Mouse (Mus musculus): Measurements from ENCODE around the gene Rpl15. TPM values are rescaled to one million over a fixed set of nuclear protein-coding genes. Genes with fewer than 3 reads are reported as not detected.

Rpl15 gene
- polyA plus RNA-seq (2015; fragmentation: Nextera tagmentation; extraction: Ambion mirVana) = 195 and 231 TPM in 2 replicates

DNA sequence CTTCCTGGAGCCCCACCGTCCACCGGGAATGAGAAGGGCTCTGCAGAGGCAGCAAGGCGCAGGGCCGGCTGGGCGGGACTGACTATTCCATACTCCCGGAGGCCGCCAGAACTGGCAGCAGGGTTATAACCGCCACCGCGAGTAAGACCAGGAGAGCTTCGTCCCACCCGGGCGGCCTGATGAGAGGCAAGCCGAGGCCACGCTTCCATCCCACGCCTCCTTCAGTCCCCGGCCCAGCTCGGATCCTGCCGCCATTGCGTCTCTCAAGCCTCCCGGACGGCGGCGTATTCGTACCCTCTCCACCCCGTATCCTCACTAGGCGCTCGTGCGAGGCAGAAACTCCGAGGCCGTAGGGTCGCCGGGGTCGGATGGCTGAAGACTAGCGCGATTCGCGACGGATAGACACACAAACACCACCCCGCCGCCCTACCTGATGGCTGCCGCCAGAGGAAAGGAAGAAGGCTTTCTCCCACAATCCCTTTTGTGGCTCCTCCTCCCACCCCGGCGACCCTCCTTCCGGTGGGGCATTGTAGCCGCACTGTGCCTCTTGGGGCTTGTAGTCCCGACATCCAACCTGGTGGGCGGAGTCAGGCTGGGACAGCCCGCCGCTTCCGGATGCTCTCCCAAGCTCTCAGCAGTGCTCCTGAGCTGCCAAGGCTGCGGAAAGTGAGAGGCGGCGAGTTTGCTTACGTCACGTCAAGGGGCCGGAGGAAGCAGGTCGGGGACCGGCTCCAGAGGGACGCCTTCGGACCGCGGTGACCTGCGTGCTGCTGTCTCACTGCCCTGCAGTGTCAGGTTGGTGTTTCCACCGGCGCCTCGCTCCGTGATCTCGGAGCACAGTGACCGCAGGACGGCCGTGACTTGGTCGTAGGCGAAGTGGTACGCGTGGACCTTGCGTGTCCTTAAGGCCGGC is at the start of gene Rpl15, which contains the start of gene Nkiras1:
TSS of gene Rpl15 (minus strand) at position 863 of the 913 bp plus-strand sequence.
TSS of gene Nkiras1 (plus strand) at position 608 of the 913 bp plus-strand sequence.
- Histone ChIP-seq H3K4me1 (replicated peaks) (peaks cover 17% of the 10 kb centered on the region), H3K4me2 (peak within 1 kb of the TSS; percentile 90), H3K27ac (replicated peaks) (peak within 1 kb of the TSS; percentile 87), H3K9me3 (replicated peaks) (no peaks in the 10 kb centered on the region), H3K9ac (peak within 1 kb of the TSS; percentile 87), H3K36me3 (replicated peaks) (peaks cover 23% of the 10 kb centered on the region), H3K4me3 (replicated peaks) (peak within 1 kb of the TSS; percentile 85), H3K27me3 (no peaks in the 10 kb centered on the region)
- under 1% methylated on average over 78 of the region's 78 CpGs for WGBS (ENCODE audit: insufficient replicate concordance)
- peak; percentile 100 for ATAC-seq (ENCODE audit: insufficient read depth)

DNA sequence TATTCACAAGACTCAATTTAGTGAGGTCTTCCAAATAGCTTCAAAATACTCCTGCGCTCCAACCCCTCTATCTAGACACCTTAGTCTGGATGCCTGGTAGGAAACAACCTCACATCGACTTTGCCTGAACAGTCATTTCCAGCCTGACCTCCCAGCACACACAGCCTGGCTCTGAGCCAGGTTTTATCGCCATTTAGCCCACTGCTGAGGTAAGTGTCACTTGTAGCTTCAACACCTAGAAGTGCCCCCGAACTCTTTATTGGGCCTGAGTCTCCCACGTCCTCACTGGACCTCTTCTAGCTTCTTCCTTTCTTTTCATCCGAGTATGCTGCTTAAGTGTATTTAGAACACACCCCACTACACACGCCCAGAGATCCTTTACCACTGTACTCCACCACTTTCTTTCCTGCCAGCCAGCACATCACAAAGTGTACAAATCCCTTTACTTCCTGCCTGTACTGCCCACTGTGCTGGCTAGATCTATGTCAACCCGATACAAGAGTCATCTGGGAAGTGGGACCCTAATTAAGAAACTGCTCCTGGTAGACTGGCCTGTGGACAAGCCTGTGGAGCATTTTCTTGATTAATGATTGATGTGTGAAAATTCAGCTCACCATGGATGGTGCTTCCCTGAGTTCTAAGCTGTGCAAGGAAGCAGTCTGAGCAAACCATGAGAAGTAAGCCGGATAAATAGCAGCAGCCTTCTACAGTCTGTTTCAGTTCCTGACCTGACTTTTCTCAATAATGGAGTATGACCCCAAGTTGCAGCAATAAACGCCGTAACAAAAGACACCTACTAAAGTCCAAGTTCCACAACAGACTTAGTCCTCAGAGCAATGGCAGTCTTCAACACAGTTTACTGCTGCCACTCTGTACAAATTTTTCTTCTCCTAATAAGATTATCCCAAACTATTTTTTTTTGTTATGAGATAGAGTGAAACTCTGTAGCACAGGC is 46.5 kb upstream of the Rpl15 start:
- Histone ChIP-seq H3K4me3 (replicated peaks) (no peak overlapping the region), H3K27me3 (no peaks in the 10 kb centered on the region), H3K36me3 (replicated peaks) (peaks cover 6% of the 10 kb centered on the region; the same call in 1 of the 2 replicates), H3K4me1 (replicated peaks) (0 out of 2 replicates have a peak, but pooled peaks cover 3% of the 10 kb centered on the region), H3K9me3 (replicated peaks) (no peaks in the 10 kb centered on the region), H3K4me2 (no peak overlapping the region), H3K9ac (no peak overlapping the region), H3K27ac (replicated peaks) (no peak overlapping the region)
- WGBS (ENCODE audit: insufficient replicate concordance) = 58% methylated on average over 11 of the region's 11 CpGs
- ATAC-seq (ENCODE audit: insufficient read depth) = no peak

DNA sequence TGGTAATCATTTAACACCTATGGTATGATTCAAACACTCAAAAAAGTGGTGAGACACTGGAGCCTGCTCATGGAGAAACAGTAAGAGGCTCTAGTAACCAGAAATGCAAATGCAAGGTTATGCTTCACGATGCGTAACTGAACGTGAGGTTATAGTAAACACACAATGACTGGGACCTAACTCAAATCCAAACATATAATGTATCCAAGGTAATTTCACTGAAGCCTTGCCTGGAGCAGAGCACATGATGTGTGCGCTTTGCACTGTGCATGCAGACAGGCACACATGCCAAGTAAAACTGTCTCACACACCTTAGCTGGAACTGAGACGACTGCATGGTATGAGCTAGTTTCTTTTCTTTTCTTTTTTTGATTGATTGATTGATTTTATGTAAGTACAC is 33.0 kb upstream of the Rpl15 start:
- 86% methylated on average over 5 of the region's 5 CpGs for WGBS (ENCODE audit: insufficient replicate concordance)
- H3K27ac ChIP-seq (replicated peaks) = no peak overlapping the region
- H3K4me3 ChIP-seq (replicated peaks) = no peak overlapping the region
- H3K9ac ChIP-seq = no peak overlapping the region
- H3K36me3 ChIP-seq (replicated peaks) = no peaks in the 10 kb centered on the region; the same call in 1 of the 2 replicates
- no peaks in the 10 kb centered on the region for H3K9me3 ChIP-seq (replicated peaks)
- no peak overlapping the region for H3K4me2 ChIP-seq
- no peaks in the 10 kb centered on the region for H3K27me3 ChIP-seq
- ATAC-seq (ENCODE audit: insufficient read depth) = no peak
- H3K4me1 ChIP-seq (replicated peaks) = no peaks in the 10 kb centered on the region

DNA sequence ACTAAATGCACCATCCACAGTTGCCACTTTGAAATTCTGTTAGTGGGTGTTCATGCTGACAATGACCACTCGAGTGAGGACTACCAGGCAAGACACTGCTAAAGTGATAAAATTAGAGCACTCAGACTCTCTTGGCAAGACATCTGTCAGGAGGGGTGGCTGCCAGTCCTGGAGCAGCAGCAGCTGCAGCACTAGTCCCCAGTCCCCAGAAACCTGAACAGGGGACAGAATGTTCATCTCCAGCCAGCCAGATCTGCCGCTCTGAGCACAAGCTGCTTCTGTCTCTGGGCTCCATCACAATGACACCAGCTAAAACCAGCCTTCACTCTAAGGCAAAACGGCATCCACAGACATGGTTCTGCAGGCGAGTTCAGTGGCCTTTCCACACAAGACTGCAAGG is 32.1 kb upstream of the Rpl15 start:
- Histone ChIP-seq H3K9ac (no peak overlapping the region), H3K27me3 (no peaks in the 10 kb centered on the region), H3K4me2 (no peak overlapping the region), H3K4me3 (replicated peaks) (no peak overlapping the region), H3K4me1 (replicated peaks) (no peaks in the 10 kb centered on the region), H3K9me3 (replicated peaks) (no peaks in the 10 kb centered on the region), H3K36me3 (replicated peaks) (no peaks in the 10 kb centered on the region; the same call in 1 of the 2 replicates), H3K27ac (replicated peaks) (no peak overlapping the region)
- no peak for ATAC-seq (ENCODE audit: insufficient read depth)
- 56% methylated on average over 4 of the region's 4 CpGs for WGBS (ENCODE audit: insufficient replicate concordance)

DNA sequence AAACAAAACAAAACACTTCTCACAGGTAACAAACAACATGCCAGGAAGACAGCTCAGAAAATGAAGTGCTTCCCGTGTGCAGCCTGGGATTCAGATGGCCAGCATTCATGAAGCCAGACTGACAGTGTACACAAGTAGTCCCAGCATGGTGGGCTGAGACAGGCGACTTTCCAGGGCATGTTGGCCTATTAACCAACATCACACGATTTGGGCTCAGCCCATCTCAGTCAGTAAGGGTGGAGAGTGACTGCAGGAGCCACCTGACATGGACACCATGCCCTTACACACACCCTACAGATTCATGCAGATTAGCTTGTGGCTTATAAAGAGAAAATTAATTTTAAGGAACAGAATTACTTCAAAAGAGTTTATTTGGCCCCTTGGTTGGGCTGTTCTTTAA is 31.6 kb upstream of the Rpl15 start:
- H3K27me3 ChIP-seq = no peaks in the 10 kb centered on the region
- no peaks in the 10 kb centered on the region for H3K4me1 ChIP-seq (replicated peaks)
- WGBS (ENCODE audit: insufficient replicate concordance) = 42% methylated on average over 3 of the region's 3 CpGs
- H3K27ac ChIP-seq (replicated peaks) = no peak overlapping the region
- ATAC-seq (ENCODE audit: insufficient read depth) = no peak
- no peaks in the 10 kb centered on the region; the same call in 1 of the 2 replicates for H3K36me3 ChIP-seq (replicated peaks)
- H3K9me3 ChIP-seq (replicated peaks) = no peaks in the 10 kb centered on the region
- no peak overlapping the region for H3K4me2 ChIP-seq
- no peak overlapping the region for H3K4me3 ChIP-seq (replicated peaks)
- no peak overlapping the region for H3K9ac ChIP-seq

DNA sequence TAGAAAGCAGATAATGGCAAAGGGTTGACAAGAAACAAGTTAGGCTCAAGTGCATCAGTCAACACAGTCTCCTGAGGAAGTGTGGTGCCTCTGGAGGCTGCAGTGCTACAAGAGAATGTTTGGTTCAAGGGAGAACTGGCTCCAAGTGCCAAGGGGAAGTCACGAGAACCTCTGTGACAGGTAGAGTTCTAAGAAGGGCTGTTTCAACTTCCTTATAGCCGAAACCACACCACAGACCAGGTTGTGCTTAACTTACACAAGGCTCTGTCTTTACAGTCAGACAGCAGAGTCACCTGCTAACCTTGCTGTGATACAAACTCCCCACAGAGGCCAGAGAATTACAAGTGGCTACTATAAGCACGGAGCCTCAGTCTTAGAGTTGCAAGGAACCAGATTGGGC is 30.4 kb upstream of the Rpl15 start:
- Histone ChIP-seq H3K27me3 (no peaks in the 10 kb centered on the region), H3K4me3 (replicated peaks) (no peak overlapping the region), H3K27ac (replicated peaks) (no peak overlapping the region), H3K4me1 (replicated peaks) (no peaks in the 10 kb centered on the region), H3K9me3 (replicated peaks) (no peaks in the 10 kb centered on the region), H3K4me2 (no peak overlapping the region), H3K9ac (no peak overlapping the region), H3K36me3 (replicated peaks) (no peaks in the 10 kb centered on the region; the same call in 1 of the 2 replicates)
- ATAC-seq (ENCODE audit: insufficient read depth) = no peak
- WGBS (ENCODE audit: insufficient replicate concordance) = 31% methylated on average over 3 of the region's 3 CpGs

DNA sequence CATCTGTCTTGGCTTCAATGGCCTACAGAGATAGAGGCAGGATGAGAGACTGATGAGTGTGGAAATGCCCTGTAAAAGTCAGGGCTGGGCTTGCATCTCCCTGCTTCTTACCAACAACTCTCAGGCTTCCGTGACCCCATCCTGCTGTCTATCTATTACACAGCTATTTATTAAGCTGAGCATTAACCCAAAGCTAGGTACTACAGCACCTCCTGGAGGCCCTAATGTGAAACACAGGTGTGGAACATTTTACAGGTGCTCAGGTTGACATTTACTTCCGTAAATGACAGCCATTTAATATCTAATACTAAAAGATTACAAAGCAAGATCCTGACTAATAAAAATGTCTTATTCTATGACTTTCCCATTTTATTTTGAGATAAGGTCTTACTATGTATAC is 29.5 kb upstream of the Rpl15 start:
- H3K9ac ChIP-seq = no peak overlapping the region
- H3K9me3 ChIP-seq (replicated peaks) = no peaks in the 10 kb centered on the region
- H3K27ac ChIP-seq (replicated peaks) = no peak overlapping the region
- no peak for ATAC-seq (ENCODE audit: insufficient read depth)
- H3K4me2 ChIP-seq = no peak overlapping the region
- H3K36me3 ChIP-seq (replicated peaks) = no peaks in the 10 kb centered on the region; the same call in 1 of the 2 replicates
- no peak overlapping the region for H3K4me3 ChIP-seq (replicated peaks)
- H3K27me3 ChIP-seq = no peaks in the 10 kb centered on the region
- H3K4me1 ChIP-seq (replicated peaks) = no peaks in the 10 kb centered on the region
- 81% methylated on average over 2 of the region's 2 CpGs for WGBS (ENCODE audit: insufficient replicate concordance)

DNA sequence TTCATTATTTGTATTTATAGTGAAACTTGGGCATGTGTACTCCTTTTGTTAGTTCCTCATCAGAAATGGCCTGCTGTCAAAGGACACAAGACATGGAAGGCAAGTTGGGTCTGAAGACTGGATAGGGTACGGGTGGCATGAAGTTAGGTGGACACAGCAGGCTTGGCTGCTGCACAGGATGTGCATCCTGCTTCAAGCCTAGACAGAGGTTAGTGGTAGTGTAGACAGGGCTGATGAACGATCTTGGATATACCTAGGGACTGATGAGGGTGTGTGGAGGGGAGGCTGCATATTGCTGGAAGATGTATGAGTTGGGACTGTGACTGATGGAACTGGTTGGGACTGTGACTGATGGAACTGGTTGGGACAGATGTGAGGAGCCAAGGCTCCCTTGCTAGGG is 27.7 kb upstream of the Rpl15 start:
- H3K4me2 ChIP-seq = no peak overlapping the region
- WGBS (ENCODE audit: insufficient replicate concordance) = 67% methylated on average over 2 of the region's 2 CpGs
- H3K27me3 ChIP-seq = no peaks in the 10 kb centered on the region
- H3K9ac ChIP-seq = no peak overlapping the region
- H3K4me1 ChIP-seq (replicated peaks) = no peaks in the 10 kb centered on the region
- no peak overlapping the region for H3K27ac ChIP-seq (replicated peaks)
- ATAC-seq (ENCODE audit: insufficient read depth) = no peak
- no peaks in the 10 kb centered on the region for H3K9me3 ChIP-seq (replicated peaks)
- H3K4me3 ChIP-seq (replicated peaks) = no peak overlapping the region
- H3K36me3 ChIP-seq (replicated peaks) = no peaks in the 10 kb centered on the region

DNA sequence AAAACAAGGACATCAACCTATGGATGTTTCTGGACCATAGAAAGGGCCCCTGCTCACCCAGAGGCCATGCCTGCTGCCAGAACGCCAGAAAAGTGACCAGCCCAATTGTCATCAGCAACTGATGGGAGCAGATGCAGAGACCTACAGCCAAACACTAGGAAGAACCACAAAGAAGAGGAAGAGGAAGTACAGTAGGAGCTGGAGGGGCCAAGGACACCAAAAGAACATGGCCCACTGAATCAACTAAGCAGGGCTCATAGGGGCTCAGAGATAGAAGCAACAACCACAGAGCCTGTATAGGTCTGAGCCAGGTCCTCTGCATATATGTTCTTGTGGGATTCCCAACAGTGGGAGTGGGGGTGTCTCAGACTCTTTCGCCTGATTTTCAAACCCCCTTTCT is 26.2 kb upstream of the Rpl15 start:
- no peak for ATAC-seq (ENCODE audit: insufficient read depth)
- Histone ChIP-seq H3K4me3 (replicated peaks) (no peak overlapping the region), H3K4me1 (replicated peaks) (no peaks in the 10 kb centered on the region), H3K9me3 (replicated peaks) (no peaks in the 10 kb centered on the region), H3K4me2 (no peak overlapping the region), H3K9ac (no peak overlapping the region), H3K36me3 (replicated peaks) (no peaks in the 10 kb centered on the region), H3K27ac (replicated peaks) (no peak overlapping the region), H3K27me3 (no peaks in the 10 kb centered on the region)
- 31% methylated on average over 2 of the region's 2 CpGs for WGBS (ENCODE audit: insufficient replicate concordance)

DNA sequence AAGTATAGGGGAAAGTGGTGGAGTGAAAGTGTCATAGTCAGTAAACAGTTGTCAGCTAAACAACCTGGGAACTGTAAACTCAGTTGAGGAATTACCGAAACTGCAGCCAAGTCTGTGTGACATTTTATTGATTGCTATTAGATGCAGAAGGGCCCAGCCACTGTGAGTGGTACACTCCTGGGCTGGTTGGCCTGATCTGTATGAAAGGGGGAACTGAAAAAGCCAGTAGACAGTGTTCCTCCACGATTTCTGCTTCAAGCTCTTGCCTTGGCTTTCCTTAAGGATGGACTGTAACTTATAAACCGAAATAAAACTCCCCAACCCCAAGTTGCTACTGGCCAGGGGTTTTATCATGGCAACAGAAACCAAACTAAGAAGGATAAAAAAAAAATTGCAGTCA is 21.4 kb upstream of the Rpl15 start:
- H3K9ac ChIP-seq = no peak overlapping the region
- no peaks in the 10 kb centered on the region for H3K27me3 ChIP-seq
- H3K4me2 ChIP-seq = no peak overlapping the region
- WGBS (ENCODE audit: insufficient replicate concordance) = 62% methylated on average over 3 of the region's 3 CpGs
- no peak overlapping the region for H3K27ac ChIP-seq (replicated peaks)
- no peaks in the 10 kb centered on the region for H3K9me3 ChIP-seq (replicated peaks)
- H3K4me3 ChIP-seq (replicated peaks) = no peak overlapping the region
- ATAC-seq (ENCODE audit: insufficient read depth) = no peak
- H3K4me1 ChIP-seq (replicated peaks) = no peaks in the 10 kb centered on the region
- no peaks in the 10 kb centered on the region for H3K36me3 ChIP-seq (replicated peaks)

DNA sequence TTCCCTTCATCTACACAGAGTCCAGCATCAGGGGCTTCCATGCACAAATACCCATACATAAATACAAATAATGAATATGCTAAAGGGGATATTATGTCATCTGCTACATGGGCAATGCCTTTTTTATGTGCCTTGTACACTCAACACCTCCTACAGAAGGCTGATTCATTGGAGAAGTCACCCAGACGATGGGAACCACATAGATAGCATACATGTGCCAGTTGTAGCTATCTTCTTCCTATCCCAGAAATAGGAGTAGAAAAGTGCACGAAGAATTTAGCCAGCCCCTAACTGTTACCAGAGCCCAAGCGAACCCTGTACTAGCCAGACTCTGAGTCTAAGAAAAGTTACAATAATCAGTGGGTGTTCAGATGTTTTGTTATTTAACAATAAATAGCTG is 20.9 kb upstream of the Rpl15 start:
- no peaks in the 10 kb centered on the region for H3K4me1 ChIP-seq (replicated peaks)
- H3K27ac ChIP-seq (replicated peaks) = no peak overlapping the region
- no peaks in the 10 kb centered on the region for H3K27me3 ChIP-seq
- 49% methylated on average over 3 of the region's 3 CpGs for WGBS (ENCODE audit: insufficient replicate concordance)
- no peaks in the 10 kb centered on the region for H3K36me3 ChIP-seq (replicated peaks)
- no peaks in the 10 kb centered on the region for H3K9me3 ChIP-seq (replicated peaks)
- H3K4me3 ChIP-seq (replicated peaks) = no peak overlapping the region
- H3K9ac ChIP-seq = no peak overlapping the region
- no peak overlapping the region for H3K4me2 ChIP-seq
- ATAC-seq (ENCODE audit: insufficient read depth) = no peak
